Mouse (Mus musculus): ENCODE results near the gene Jarid2. TPM values are rescaled to one million over a fixed set of nuclear protein-coding genes. Genes with fewer than 3 reads are reported as not detected.
A peak's percentile ranks its signal among the peaks of the same experiment; 100 is the strongest.

The Jarid2 gene
- polyA plus RNA-seq, 1 experiment from 2014 or later = 18.0 TPM

DNA sequence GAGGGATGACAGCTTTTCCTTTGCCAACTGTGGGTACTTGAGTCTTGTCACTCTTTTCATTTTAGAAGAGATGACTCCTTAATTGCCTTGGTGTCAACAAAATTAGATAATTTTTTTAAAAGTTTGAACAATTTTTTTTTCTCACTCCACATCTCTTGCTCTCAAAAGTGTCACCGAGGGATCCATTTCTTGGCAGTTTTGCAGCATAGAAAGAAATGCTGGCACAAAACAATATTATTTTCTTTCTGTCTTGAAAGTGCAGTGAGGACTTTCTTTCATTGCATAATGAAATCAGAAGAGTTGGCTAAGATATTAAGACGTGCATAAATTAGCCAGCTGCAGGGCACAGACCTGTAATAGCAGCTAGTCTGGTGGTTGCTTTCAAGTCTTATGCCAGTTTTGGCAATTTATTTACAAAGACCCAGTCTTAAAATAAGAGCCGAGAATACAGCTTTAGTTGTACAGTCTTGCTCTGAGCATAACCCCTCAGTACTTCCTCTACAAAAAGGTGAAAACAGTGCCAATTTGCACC is 63.2 kb downstream of the Jarid2 start:
- no peaks in the 10 kb centered on the region for H3K9me3 ChIP-seq (replicated peaks)
- H3K4me3 ChIP-seq = no peak overlapping the region
- H3K27ac ChIP-seq = no peak overlapping the region
- peaks cover 23% of the 10 kb centered on the region for H3K4me1 ChIP-seq
- no peak overlapping the region for H3K9ac ChIP-seq
- no peaks in the 10 kb centered on the region for H3K36me3 ChIP-seq
- ATAC-seq = no peak
- H3K27me3 ChIP-seq (replicated peaks) = no peaks in the 10 kb centered on the region
- WGBS (ENCODE audit: insufficient replicate concordance) = 73% methylated on average over 3 of the region's 3 CpGs
- H3K4me2 ChIP-seq = no peak overlapping the region

DNA sequence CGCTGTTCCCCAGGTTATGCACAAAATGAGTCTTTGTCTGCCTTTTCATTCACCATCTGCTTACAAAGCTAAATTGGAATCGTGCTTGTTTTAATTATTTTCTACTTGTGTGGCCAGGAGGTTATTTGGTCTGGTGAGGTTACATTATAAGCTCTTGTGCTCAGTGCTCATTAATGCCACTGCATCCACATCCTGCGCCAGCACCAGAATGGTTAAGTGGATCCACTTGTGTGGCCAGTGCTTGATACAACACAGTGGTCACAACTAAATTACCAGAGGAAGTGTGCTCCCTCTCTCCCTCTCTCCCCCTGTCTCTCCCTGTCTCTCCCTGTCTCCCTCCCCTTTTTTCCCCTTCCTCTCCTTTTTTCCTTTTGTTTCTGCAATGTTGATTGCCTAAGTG is 66.6 kb downstream of the Jarid2 start:
- Histone ChIP-seq H3K9me3 (replicated peaks) (no peaks in the 10 kb centered on the region), H3K4me3 (no peak overlapping the region), H3K4me1 (peaks cover 39% of the 10 kb centered on the region), H3K27ac (no peak overlapping the region), H3K27me3 (replicated peaks) (no peaks in the 10 kb centered on the region), H3K36me3 (no peaks in the 10 kb centered on the region), H3K4me2 (no peak overlapping the region), H3K9ac (no peak overlapping the region)
- no peak for ATAC-seq
- 77% methylated on average over 3 of the region's 3 CpGs for WGBS (ENCODE audit: insufficient replicate concordance)

DNA sequence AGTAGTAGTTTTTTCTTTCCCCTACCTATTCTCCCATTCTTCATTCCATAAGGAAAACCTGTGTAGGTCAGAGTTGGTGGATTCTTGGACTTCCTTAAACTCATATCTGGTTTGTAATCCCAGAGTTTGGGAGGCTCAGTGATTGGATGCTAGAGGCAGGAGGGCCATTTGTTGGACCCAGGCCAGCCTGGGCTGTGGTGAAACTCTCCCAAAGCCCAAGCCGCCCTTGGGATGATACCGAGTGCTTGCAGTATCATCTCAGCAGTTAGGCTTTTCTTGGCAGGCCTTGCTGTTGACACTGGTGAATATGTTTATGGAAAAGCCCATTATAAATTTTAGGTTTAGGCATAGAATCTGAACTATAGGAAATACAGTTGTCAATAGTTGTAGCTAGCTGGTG is 67.5 kb downstream of the Jarid2 start:
- 69% methylated on average over 2 of the region's 2 CpGs for WGBS (ENCODE audit: insufficient replicate concordance)
- H3K27ac ChIP-seq = no peak overlapping the region
- no peak overlapping the region for H3K4me2 ChIP-seq
- ATAC-seq = no peak
- H3K4me3 ChIP-seq = no peak overlapping the region
- no peak overlapping the region for H3K9ac ChIP-seq
- peaks cover 46% of the 10 kb centered on the region for H3K4me1 ChIP-seq
- H3K36me3 ChIP-seq = no peaks in the 10 kb centered on the region
- H3K9me3 ChIP-seq (replicated peaks) = no peaks in the 10 kb centered on the region
- H3K27me3 ChIP-seq (replicated peaks) = no peaks in the 10 kb centered on the region

- ATAC-seq = no peak
- no peak overlapping the region for H3K27ac ChIP-seq
- H3K4me1 ChIP-seq = peaks cover 44% of the 10 kb centered on the region
- H3K4me3 ChIP-seq = no peak overlapping the region
- WGBS (ENCODE audit: insufficient replicate concordance) = 86% methylated on average over 3 of the region's 3 CpGs
- no peak overlapping the region for H3K4me2 ChIP-seq
- H3K36me3 ChIP-seq = no peaks in the 10 kb centered on the region
- no peak overlapping the region for H3K9ac ChIP-seq
- no peaks in the 10 kb centered on the region for H3K9me3 ChIP-seq (replicated peaks)
- H3K27me3 ChIP-seq (replicated peaks) = no peaks in the 10 kb centered on the region
Observed at GRCm38 (mm10) chr13:44798280-44798679, 69.0 kb downstream of the Jarid2 start.

DNA sequence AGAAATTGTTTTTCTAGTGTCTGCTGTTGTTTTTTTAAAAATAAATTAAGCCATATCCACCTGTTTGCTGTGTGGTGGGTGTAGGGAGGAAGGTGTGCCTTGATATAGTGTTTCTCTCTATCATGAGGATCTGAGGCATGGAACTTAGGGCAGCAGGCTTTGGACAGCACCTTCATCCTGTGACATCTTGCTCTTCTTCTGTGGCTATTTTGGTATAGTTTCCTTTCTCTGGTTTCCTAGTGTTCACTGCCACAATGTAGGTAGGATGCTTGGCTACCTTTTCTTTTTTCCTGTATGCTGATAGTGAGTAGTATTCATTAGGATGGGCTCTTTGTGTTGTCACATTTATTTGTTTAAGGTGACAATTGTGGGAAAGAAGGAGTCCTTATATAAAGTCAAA is 69.9 kb downstream of the Jarid2 start:
- Histone ChIP-seq H3K27me3 (replicated peaks) (no peaks in the 10 kb centered on the region), H3K36me3 (no peaks in the 10 kb centered on the region), H3K4me3 (no peak overlapping the region), H3K9ac (no peak overlapping the region), H3K4me2 (no peak overlapping the region), H3K4me1 (peaks cover 39% of the 10 kb centered on the region), H3K27ac (no peak overlapping the region), H3K9me3 (replicated peaks) (no peaks in the 10 kb centered on the region)
- ATAC-seq = no peak

- peaks cover 32% of the 10 kb centered on the region for H3K4me1 ChIP-seq
- H3K4me3 ChIP-seq = no peak overlapping the region
- peak overlapping the region; percentile 5; the same call in 1 of the 2 replicates for H3K4me2 ChIP-seq
- H3K9me3 ChIP-seq (replicated peaks) = no peaks in the 10 kb centered on the region
- no peaks in the 10 kb centered on the region for H3K27me3 ChIP-seq (replicated peaks)
- WGBS (ENCODE audit: insufficient replicate concordance) = 40% methylated on average over 7 of the region's 7 CpGs
- ATAC-seq = no peak
- no peaks in the 10 kb centered on the region for H3K36me3 ChIP-seq
- no peak overlapping the region for H3K9ac ChIP-seq
- no peak overlapping the region for H3K27ac ChIP-seq
Observed at GRCm38 (mm10) chr13:44800059-44800458, 70.8 kb downstream of the Jarid2 start.

GRCm38 (mm10) chr13:44804876-44805275 is 75.6 kb downstream of the Jarid2 start:
- H3K4me3 ChIP-seq = no peak overlapping the region
- ATAC-seq = no peak
- no peak overlapping the region for H3K4me2 ChIP-seq
- 48% methylated on average over 1 of the region's 1 CpGs for WGBS (ENCODE audit: insufficient replicate concordance)
- peaks cover 19% of the 10 kb centered on the region for H3K4me1 ChIP-seq
- H3K36me3 ChIP-seq = no peaks in the 10 kb centered on the region
- no peaks in the 10 kb centered on the region for H3K27me3 ChIP-seq (replicated peaks)
- no peak overlapping the region for H3K27ac ChIP-seq
- no peaks in the 10 kb centered on the region for H3K9me3 ChIP-seq (replicated peaks)
- H3K9ac ChIP-seq = no peak overlapping the region

DNA sequence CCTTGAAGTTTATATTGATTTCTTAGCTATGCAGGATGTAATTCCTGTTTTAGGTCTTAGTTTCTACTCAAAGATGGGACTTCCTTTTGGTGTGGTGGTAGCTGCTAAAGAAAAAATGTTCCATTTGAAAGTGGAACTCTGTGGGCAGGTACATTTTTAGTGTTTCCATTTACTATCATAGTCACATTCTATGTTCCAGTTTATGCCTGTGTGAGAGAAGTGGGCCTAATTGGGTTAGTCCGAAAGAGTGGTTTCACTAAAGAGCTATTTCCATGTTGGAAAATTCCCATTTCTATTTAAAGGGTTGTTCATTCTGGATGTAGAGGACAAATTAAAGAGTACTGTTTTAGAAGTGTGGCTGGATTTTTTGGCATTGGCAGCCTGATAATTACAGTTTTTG is 79.0 kb downstream of the Jarid2 start:
- Histone ChIP-seq H3K4me1 (peaks cover 22% of the 10 kb centered on the region), H3K9me3 (replicated peaks) (no peaks in the 10 kb centered on the region), H3K9ac (no peak overlapping the region), H3K4me2 (no peak overlapping the region), H3K27ac (no peak overlapping the region), H3K36me3 (no peaks in the 10 kb centered on the region), H3K4me3 (no peak overlapping the region), H3K27me3 (replicated peaks) (no peaks in the 10 kb centered on the region)
- no peak for ATAC-seq
- 76% methylated on average over 1 of the region's 1 CpGs for WGBS (ENCODE audit: insufficient replicate concordance)

DNA sequence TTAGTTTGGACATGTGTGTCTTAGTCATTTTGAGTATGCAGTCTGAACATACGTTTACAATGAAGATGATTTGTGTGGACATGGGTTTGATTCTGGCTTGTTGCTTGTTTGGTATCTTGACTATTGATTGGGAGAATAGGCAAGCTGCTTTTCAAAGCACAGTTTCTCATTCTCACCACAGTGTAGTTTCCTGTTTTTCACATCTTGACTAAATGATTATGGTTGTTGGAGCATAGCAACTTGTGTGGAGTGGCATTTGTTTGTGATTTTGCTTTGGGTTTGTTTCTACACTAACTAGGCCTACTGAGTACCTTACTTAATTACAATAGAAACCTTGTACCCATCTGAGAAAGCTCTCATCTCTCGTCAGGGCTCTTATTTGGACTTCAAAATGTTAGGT is 81.7 kb downstream of the Jarid2 start:
- Histone ChIP-seq H3K27ac (no peak overlapping the region), H3K36me3 (no peaks in the 10 kb centered on the region), H3K9ac (no peak overlapping the region), H3K4me2 (no peak overlapping the region), H3K4me1 (peaks cover 22% of the 10 kb centered on the region), H3K4me3 (no peak overlapping the region), H3K9me3 (replicated peaks) (no peaks in the 10 kb centered on the region), H3K27me3 (replicated peaks) (no peaks in the 10 kb centered on the region)
- ATAC-seq = no peak
- 67% methylated on average over 2 of the region's 2 CpGs for WGBS (ENCODE audit: insufficient replicate concordance)

- H3K9me3 ChIP-seq (replicated peaks) = no peaks in the 10 kb centered on the region
- no peak overlapping the region for H3K27ac ChIP-seq
- no peaks in the 10 kb centered on the region for H3K36me3 ChIP-seq
- no peak overlapping the region for H3K9ac ChIP-seq
- H3K4me2 ChIP-seq = no peak overlapping the region
- WGBS (ENCODE audit: insufficient replicate concordance) = 53% methylated on average over 10 of the region's 10 CpGs
- peaks cover 20% of the 10 kb centered on the region for H3K4me1 ChIP-seq
- ATAC-seq = no peak
- H3K27me3 ChIP-seq (replicated peaks) = no peaks in the 10 kb centered on the region
- H3K4me3 ChIP-seq = no peak overlapping the region
Observed at GRCm38 (mm10) chr13:44811601-44812000, 82.3 kb downstream of the Jarid2 start.

- Histone ChIP-seq H3K4me1 (peaks cover 15% of the 10 kb centered on the region; the same call in 1 of the 2 replicates), H3K27me3 (replicated peaks) (no peaks in the 10 kb centered on the region), H3K4me2 (no peak overlapping the region), H3K36me3 (no peaks in the 10 kb centered on the region), H3K9ac (no peak overlapping the region), H3K9me3 (replicated peaks) (no peaks in the 10 kb centered on the region), H3K27ac (no peak overlapping the region), H3K4me3 (no peak overlapping the region)
- 80% methylated on average over 5 of the region's 5 CpGs for WGBS (ENCODE audit: insufficient replicate concordance)
- no peak for ATAC-seq
Observed at GRCm38 (mm10) chr13:44812381-44812780, 83.1 kb downstream of the Jarid2 start.

DNA sequence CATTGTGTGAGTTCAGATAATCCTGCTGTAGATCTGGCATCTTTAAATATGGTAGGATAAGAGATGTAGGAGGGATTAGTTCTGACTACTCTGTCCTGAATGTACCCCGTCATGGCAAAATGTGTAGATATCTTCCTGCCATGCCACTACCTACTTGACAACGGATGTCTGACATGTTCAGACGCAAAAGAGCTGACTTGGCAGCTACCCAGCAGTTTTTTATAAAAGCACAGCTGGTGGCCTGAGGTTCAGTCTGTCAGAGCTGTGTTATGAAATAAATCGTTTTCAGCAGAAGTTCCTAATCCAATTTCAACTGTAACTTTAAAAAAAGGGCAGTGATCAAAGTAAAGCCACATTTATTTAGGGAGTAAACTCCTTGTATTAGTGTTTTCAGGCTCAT is 90.1 kb downstream of the Jarid2 start:
- Histone ChIP-seq H3K27me3 (replicated peaks) (no peaks in the 10 kb centered on the region), H3K27ac (no peak overlapping the region)
- WGBS (ENCODE audit: insufficient replicate concordance) = 47% methylated on average over 4 of the region's 4 CpGs

GRCm38 (mm10) chr13:44822578-44822977 is 93.3 kb downstream of the Jarid2 start:
- ATAC-seq = no peak
- no peak overlapping the region for H3K4me2 ChIP-seq
- no peak overlapping the region for H3K27ac ChIP-seq
- H3K36me3 ChIP-seq = no peaks in the 10 kb centered on the region
- H3K9ac ChIP-seq = no peak overlapping the region
- H3K9me3 ChIP-seq (replicated peaks) = no peaks in the 10 kb centered on the region
- no peaks in the 10 kb centered on the region for H3K27me3 ChIP-seq (replicated peaks)
- H3K4me1 ChIP-seq = peaks cover 22% of the 10 kb centered on the region
- H3K4me3 ChIP-seq = no peak overlapping the region

More for the DNA sequence above, 90.1 kb downstream of the Jarid2 start:
- Histone ChIP-seq H3K36me3 (no peaks in the 10 kb centered on the region), H3K4me1 (peaks cover 25% of the 10 kb centered on the region), H3K4me2 (no peak overlapping the region), H3K9me3 (replicated peaks) (no peaks in the 10 kb centered on the region), H3K4me3 (no peak overlapping the region), H3K9ac (no peak overlapping the region)
- ATAC-seq = no peak

All from liver, embryonic 12.5 days (tissue).